Mouse (Mus musculus): ENCODE measurements around the gene Mob2.

The Mob2 gene

DNA sequence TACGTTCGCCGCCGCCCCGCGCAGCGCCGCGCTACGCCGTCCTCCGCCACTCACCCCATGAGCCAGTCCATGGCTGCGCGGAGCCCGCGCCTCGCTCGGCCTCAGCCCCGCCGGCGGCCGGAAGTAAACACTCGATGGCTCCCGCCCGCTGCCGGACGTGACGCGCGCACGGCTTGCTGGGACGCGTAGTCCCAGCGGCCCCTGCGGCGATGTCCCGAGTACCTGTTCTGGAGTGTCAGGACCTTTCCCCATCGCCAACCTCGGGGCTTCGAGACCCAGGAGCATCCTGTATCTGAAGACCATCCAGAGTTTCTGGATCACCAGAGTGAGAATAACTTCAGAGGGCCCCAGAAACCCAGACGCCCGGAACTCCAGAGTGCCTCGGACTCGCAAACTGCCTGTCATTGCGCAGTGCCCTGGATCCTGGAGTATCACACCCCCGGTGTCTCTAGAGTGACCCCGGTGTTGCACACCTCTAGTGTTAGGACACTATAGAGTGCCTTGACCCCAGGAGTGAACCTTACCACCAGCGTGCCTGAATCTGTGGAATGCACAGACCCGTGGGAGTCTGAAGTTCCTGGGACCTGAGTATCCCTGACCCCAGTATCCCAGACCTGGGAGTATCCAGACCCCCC, at the start of gene Mob2:
TSS of gene Mob2 (minus strand) at position 135 of the 635 bp plus-strand sequence.
- peak; percentile 79 to 90 for DNase-seq (ENCODE audit: low spot score in 2 of 2)

DNA sequence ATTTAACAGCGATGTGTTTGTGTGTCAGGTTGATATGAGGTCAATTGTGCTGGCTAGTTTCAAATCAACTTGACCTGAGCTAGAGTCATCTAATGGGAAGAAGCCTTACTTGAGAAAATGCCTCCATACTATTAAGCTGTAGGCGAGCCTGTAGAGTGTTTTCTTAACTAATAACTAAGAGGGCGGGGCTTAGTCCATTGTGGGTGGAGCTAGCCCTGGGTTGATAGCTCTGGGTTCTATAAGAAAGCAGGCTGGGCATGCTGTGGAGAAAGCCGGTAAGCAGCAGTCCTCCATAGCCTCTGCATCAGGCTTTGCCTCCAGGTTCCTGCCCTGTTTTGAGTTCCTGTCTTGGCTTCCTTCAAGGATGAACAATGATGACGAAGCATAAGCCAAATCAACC, 43.9 kb upstream of the Mob2 start:
- DNase-seq (ENCODE audit: low spot score in 2 of 2): no peak

DNA sequence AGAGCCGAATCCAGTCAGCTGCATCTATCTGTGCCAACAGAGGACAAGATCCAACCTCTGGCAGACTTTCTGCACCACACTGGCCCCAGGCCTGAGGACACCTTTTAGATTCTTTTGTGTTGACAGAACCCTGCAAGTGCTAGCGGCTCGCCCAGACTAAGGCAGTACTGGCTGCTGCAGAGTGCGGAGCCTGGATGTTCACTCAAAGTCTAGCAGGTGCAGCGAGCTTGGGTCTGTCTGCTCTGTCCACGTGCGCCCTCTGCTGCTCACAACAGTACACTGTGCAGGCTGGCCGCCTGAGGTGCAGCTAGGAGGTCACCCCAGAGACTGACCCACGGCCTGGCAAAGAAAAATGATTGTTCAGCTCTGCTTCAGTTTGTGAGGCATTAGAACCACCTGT, 36.9 kb upstream of the Mob2 start:
- DNase-seq (ENCODE audit: low spot score in 2 of 2): peak; percentile 59 to 77

DNA sequence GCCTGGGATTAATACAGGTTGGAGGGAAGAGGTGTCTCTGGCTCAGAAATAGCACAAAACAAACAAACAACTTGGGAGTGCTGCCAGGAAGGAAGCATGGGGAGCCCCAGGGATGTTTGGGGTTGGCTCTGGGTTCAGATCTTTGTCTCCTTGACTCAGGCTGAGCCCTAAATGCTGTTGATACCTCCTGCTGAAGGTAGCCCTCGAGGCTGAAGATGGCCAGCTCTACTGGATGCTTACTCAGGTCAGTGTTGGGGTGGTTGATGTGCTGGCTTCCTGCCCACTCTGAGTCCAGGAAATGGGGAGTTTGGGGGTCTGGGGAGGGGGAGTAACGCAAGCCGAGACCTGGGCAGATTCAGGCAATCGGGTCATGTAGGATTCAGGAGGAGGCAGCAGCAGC, 35.8 kb upstream of the Mob2 start:
- DNase-seq (ENCODE audit: low spot score in 2 of 2): no peak

DNA sequence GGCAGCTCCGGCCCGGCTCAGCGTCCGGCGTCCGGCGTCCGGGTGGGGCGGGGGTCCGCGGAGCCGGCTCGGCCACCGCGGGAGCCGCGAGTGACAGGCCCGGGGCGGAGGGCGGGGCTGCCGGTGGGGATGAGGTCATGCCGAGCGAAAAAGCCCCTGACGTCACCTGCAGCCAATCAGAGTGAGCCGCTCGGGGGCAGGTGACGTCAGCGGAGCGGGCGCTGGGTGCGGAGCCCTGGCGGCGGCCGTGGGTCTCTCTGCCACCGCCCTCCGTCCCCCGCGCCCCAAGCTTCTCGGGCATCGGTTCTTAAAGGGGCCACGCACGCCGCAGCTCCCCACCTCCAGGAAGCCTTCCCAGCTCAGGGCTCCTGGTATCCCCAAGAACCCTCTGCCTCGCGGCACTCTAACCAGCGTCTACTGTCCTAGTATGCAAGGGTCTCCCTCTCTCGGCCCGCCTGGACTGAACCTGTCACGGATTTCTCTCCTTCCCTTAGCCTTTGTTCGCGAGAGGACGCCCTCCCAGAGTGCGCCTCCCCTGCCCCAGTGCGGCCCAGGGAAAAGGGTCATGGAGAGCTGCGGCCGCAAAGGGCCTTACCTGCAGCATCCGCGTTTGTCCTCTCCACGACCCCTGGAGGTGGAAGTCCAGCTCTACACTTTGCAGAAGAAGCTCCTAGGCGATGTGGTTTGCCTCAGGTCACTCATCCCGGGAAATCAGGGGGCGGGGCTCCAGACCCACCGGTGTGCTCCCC, 34.5 kb upstream of the Mob2 start, which contains the start of gene Dusp8:
TSS of gene Dusp8 (minus strand) at position 661 of the 749 bp plus-strand sequence.
- peak; percentile 78 to 86 for DNase-seq (ENCODE audit: low spot score in 2 of 2)

DNA sequence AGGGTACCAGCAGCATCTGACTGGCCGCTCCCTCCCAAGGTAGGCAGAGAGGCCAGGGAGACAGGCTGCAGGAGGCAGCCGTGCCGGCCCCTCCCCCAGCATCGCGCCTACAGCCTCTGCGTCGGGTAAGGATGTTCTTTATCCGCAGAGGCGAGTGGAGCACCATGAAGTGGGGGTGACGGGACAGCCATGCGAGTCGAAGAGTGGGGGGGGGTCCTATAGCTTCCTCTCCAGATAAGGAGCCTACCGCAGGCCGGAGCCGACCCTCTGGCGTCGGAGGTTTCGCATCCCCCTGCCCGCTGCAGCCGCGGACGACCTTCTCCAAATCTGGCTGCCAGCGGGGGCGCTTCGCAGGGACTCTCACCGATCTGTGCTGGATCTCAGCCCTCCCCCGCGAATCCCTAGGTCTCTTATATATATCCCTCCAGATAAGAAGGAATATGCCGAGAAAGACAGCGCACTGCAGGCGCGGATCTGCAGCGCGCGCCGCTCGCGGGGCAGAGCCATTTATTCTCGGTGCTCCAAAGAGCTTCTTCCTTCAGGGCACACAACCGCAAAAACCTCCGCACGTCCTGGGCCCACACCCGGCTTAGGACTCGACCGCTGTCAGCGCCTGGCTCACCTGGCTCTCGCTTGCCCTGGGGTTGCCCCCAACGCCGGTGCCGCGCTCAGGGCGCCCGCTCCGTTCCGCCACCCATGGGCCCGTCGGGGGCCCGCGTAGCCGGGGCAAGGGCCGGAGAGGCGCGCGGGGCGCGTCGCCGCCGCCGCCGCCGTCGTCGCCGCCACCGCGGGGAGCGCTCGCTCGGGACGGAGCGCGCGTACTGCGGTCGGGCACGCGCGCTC, 33.7 kb upstream of the Mob2 start:
- no peak for DNase-seq (ENCODE audit: low spot score in 2 of 2)

DNA sequence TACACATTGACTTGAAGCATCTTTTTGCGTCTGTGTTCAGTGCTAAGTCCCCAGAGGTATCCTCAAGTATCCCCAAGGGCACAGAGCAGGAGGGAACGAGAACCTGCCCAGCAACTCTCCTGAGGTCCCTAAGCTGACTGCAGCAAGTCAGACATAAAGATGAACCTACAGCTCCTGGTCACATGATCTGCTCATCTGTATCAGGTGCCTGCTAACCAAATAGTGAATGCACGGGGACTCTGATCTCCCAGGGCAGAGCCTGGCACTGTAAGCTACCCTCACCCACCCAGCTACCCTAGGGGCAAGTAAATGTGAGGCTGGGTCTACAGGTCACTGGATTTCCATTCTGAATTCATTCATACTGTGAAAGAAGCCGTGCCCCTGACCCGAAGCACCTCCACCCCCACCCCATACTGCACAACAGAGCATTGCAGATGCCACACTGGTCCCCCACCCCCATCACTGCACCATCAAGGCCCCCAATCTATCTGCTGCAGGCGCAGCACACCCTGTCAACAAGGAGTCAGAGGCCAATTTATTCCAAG, 32.9 kb upstream of the Mob2 start:
- DNase-seq (ENCODE audit: low spot score in 2 of 2): no peak

DNA sequence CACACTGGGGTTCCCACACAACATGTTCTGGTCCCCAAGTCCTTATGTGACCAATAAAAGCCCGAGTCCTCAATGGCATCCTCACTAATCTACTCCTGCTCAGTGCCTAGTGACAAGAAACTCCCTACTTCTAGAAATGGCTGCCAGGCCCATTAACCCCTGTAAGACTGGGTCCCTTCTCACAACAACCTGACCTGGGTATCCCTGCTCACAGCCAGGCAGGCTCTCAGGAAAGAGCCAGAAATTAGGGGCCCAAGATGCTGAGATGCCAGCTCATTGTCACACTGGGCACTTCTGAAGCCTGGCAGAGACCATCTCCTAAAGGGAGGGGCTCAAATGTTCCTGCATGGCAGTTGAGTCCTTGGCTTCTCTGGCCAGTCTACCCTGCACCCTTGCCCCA, 32.1 kb upstream of the Mob2 start:
- no peak for DNase-seq (ENCODE audit: low spot score in 2 of 2)

DNA sequence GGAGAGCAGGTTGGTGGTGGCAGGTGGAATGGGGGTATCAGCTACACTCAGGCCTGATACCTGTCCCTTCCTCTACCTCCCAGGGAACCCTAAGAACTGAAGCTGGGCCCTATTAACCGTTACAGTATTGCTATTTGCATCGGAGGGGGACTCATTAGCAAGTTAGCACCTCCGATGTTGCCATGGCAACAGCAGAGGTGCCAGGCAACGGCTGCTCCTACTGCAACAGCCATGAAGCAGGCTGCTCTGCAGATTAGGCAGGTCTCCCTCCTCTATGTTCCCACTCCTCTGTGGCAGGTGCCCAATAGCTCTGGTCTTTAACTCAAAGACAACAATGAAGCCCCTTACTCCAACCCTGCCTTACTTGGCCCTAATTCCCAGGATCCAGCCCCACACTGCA, 31.0 kb upstream of the Mob2 start:
- no peak for DNase-seq (ENCODE audit: low spot score in 2 of 2)

DNA sequence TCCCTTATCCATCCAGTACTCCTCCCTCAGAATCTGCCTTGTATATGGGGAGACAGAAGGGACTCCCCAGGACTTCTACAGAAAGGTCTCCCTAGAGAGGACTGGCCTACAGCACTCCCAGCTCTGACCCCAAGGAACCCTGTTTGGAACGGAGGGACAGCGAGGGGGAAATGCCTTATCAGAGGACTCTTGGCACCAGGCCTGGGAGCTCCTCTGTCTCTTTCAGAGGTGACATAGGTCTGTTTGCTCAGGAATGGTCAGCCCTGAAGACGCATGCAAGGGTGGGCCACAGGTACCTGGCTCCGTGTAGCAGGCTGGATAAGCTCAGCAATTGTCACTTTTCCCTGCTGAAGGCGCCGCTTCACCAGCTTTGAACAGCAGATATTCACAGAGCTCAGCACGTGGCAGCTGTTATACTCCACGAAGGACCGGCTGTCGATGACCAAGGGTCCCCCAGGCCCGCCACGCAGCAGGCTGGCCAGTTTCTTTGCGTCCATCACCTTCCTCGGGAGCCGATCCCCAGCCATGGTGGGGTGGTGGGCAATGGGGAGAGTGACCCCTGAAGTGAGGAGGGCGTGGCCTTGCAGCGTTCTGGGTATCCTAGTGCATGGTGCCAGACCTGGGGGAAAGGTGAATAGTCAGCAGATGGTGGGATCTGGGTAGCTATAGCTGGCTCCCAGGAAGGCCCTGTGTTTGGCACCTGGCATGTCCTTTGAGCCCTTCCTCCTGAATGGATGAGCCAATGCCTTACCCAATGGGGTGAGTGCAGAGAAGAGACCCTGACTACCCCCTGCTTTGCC, 29.0 kb upstream of the Mob2 start:
- DNase-seq (ENCODE audit: low spot score in 2 of 2): no peak

DNA sequence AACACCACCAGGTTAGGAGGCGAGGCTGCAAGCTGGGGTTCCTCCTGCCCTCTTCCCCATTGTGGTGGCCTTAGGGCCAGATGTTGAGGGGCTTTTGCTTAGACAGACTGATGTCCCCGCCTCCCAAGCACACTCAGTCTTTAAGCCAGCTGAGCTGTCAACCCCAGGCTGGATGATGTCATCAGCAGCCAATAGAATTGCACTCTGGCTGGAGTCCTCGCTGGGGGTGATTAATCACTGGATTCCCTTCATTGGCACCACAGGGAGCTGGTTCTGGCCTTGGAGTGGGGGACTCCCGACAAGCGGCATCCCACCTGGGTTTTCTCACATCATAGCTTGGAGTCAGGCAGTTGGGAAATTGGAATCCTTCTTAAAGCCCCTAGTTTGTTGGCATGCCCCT, 28.0 kb upstream of the Mob2 start:
- DNase-seq (ENCODE audit: low spot score in 2 of 2): no peak

DNA sequence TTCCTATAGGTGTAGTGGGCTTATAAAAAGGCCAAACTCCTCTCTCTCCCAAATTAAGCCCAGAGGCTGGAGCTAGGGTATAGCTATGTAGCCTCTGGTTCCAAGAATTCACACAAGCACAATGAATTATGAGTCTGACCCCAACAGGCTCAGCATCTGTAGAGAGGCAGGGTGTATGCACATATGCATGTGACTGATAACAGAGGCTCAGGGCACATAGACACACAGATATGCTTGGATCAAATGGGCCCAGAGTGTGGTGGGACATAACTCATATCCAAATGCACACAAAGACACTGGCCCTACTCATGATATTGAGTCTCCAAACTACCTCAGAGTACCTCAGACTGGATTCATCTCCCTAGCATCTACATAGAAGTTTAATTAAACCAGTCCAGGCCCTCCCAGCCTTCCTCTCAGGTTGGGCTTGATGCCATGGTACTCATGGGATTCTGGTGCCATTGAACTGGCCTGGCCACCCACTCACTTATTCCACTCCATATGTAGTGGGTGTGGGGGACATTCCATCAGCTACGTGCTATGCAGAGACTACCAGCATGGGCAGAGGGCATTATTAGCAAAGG, 26.3 kb upstream of the Mob2 start:
- DNase-seq (ENCODE audit: low spot score in 2 of 2): no peak

DNA sequence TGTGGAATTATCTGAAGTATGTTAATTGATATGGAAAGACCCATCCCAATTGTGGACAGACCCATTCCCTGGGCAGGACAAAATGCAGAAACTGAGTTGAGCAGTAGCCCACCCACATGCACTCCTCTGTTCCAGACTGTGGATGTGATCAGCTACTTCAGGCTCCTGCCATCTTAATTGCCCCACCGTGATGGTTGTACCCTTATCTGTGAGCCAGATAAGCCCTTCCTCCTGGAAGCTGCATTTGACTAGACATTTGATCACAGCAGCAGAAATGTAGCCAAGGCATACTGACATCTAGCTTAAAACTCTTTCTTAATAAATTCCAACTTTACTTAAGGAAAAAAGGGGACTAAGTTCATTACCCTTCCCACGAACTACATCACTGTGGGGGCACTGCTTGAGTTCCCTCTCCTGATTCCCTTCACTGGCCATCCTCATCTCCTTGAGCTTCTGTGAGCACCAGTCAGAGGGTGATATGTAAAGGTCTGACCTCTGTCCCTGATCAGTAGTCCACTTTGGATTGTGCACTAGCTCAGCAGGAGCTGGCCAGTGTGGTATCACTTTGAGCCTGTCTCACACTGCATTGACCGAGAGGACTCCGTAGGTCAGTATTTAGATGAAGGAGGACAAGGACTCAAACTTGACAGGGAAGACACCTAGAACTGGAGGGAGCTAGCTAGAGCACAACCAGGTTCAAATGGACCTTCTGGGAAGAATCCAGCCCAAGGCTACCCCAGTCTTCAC, 25.5 kb upstream of the Mob2 start:
- no peak for DNase-seq (ENCODE audit: low spot score in 2 of 2)

DNA sequence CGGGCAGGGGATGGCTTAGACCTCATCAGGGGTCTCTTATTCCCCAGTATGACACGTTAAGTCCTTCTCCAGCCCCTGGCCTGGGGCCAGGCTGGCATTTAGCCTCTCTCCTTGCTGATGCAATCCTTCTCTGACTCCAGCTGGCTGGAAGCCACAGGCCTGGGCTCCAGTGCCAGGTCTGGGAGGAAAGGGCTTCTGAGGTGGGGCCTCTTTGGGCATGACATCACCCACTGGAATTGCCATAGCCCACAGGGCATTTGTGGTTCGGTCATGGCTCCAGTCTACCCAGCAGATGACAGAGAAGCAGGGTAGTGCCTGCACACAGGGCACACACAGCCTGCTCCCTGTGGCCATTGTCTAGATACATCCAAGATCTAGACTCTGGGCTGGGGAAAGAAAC, 24.0 kb upstream of the Mob2 start:
- no peak for DNase-seq (ENCODE audit: low spot score in 2 of 2)

DNA sequence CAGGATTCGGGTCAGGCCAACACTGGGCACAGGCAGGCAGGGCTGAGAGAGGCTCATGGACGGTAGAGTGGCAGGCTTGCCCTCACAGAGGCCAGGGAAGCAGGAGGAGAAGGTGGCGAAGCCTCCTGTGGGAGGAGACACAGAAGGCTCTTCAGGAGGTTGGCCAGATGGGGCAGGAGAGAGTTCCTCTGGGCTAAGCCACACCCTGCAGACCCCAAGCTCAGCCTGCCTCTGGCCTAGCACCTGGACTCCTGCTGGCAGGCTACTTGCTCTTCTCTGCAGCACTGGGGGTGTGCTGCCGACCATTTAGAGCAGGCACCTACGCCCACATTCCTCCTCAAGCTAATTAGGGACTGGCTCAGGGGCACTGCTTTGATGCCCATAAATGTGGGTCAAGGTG, 23.5 kb upstream of the Mob2 start:
- DNase-seq (ENCODE audit: low spot score in 2 of 2): no peak

DNA sequence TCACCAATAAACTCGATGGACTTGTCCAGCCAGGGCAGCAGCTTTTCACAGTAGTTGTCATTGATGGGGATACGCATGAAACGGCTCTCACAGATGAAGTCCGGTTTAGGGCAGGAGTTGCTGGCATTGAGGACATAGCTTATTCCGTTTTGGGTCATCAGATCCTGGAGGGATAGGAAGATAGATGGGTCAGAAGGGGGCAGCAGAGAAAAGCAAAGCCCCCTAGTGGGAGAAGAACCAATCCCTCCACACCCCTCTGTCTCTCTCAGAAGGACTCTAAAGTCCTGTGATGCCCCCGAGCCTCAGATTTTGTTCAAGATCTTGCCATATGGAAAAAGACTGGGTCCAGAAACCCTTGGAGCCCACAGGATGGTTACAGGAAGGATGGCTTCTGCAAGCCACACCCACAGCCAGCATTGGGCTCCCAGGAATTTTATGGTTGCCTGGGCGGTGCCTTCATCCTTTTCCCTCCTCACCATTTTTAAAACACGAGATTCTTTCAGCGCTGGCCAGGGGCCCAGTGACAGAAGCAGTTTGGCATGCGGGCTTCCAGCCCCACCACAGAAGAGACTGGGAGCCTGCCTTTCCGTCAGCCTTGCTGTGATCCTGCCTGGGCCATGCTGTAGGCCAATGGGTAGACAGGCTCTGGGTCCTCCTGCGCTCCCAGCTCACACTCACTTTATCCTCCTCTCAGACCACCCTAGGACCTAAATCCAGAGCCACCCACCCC, 22.9 kb upstream of the Mob2 start:
- no peak for DNase-seq (ENCODE audit: low spot score in 2 of 2)

DNA sequence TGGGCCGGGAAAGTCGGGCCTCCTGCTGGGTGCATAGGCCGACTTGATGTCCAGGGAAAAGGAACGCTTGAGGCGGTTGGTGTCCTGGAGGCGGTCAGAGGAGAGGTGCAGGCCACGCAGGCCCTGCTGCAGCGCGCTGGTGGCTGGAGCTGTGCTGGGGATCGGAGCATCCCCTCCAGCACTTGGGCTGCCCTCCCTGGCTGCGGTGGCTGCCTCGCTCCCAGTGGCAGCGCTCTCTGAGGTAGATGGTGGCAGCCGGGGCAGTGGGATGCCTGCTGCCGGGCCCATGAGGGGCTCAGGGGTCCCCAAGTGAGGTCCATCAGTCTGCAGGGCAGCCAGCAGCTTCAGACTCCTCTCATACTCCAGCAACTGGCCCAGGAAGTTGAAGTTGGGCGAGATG, 21.7 kb upstream of the Mob2 start:
- DNase-seq (ENCODE audit: low spot score in 2 of 2): no peak

DNA sequence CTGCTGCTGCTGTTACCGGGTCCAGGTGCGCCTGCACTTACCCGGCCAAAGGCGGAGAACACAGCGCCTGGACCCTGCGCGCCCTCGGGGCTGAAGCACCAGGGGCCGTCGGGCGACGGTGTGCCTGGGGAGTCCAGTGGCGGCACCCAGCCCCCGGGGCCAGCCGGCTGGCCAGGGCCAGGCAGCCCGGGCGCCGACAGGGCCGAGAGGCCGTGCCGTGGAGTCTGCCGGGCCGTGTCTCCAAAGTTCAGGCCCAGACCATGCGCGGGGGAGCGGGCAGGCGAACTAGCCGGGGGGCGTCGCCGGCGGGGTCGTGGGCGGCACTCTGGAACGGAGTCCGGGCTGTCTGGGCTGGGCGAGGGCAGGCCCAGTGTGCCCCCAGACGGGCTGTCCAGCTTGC, 21.3 kb upstream of the Mob2 start:
- DNase-seq (ENCODE audit: low spot score in 2 of 2): no peak

DNA sequence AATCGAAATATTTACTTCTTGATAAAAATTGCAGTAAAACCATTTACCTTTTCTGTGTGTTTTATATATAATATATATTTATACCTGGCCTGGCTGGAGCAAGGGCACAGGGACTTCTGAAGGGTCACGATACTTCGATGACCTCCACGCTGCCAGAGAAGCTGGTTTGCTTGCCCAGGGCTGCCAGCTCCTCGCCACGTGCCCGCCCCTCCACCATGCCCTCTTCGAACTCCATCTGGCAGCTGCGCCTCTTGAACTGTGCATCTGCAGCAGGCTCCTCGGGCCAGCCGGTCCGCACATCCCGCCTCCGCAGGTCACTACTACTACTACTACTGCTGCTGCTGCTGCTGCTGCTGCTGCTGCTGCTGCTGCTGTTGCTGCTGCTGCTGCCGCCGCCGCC, 20.9 kb upstream of the Mob2 start:
- DNase-seq (ENCODE audit: low spot score in 2 of 2): no peak

DNA sequence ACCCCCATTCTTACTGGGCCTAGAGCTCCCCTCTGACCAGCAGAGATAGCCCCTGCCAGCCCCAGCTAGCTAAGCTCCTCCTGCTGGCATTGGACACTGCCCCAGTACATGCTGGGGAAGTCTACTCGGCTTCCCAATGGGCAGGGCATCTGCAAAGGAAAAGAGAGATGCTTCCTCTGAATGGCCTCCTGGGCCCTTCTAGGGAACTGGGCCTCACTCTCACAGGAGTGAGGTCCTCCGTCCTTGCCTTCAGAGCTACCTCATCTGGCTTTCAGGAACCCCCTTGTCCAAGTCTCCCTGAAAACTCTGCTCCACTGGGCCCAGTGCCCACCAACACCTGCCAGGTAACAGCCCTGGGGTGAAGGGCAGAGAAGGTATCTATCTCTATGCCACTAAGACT, 20.0 kb upstream of the Mob2 start:
- DNase-seq (ENCODE audit: low spot score in 2 of 2): no peak
